Comparison of ENCODE assay signal across 8 mouse cellular contexts in the genomic region with DNA sequence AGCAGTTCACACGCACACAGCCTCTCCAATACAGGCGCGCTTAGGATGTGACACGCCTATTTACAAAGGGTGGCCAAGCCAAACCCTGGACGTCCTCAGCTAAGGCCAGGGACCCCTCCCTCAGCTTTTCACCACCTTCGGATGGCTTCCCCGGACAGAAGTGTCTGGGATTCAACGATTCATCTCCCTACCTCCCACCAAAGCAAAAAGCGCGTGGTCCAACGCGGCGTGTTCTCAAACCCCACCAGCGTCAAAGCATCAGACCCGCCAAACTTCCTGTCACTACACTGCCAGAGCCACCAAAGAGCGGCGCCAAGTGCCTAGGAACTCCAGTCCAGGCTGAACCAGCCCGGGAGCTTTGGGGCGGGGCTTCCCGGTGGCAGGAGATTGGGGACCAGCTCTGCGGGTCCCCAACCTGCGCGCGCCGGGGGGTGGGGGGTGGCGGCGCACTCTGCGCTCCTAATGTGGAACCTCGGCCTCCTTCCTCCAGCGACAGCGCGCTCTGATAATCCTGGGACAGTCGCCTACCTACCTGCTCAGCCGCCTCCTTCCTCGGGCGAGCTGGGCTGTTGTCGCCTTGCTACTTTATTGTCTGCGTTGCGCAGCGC. TPM values are rescaled to one million over a fixed set of nuclear protein-coding genes. Genes with fewer than 3 reads are reported as not detected.
DNase-seq lines count a peak whose midpoint lies in the region; ATAC-seq lines count a peak whose summit lies in the region.

No protein-coding gene starts in this region.

- no peaks in the 10 kb centered on the region for H3K9me3 ChIP-seq in hindbrain, embryonic 12.5 days (replicated peaks)
- H3K9me3 ChIP-seq in stomach, embryonic 14.5 days (ENCODE audit: control insufficient read depth, low read depth, low read length) = no peaks in the 10 kb centered on the region

- H3K27me3 ChIP-seq in hindbrain, embryonic 12.5 days = no peaks in the 10 kb centered on the region
- no peaks in the 10 kb centered on the region; the same call in 1 of the 2 replicates for H3K27me3 ChIP-seq in stomach, embryonic 14.5 days (ENCODE audit: control insufficient read depth, insufficient read depth, low read length)

- peak overlapping the region; percentile 74 for H3K9ac ChIP-seq in hindbrain, embryonic 12.5 days
- H3K9ac ChIP-seq in stomach, embryonic 14.5 days (replicated peaks; ENCODE audit: low read depth, low read length) = peak overlapping the region; percentile 41

- H3K4me3 ChIP-seq in hindbrain, embryonic 12.5 days = peak overlapping the region; percentile 64
- H3K4me3 ChIP-seq in stomach, embryonic 14.5 days (ENCODE audit: low read depth, low read length) = peak overlapping the region; percentile 64

- under 1% methylated on average over 40 of the region's 40 CpGs for WGBS in hindbrain, embryonic 12.5 days
- under 1% methylated on average over 40 of the region's 40 CpGs for WGBS in stomach, embryonic 14.5 days

- peak overlapping the region; percentile 57 for H3K4me2 ChIP-seq in hindbrain, embryonic 12.5 days (replicated peaks)
- H3K4me2 ChIP-seq in stomach, embryonic 14.5 days (replicated peaks; ENCODE audit: low read depth, low read length) = peak overlapping the region; percentile 94

- ATAC-seq in hindbrain, embryonic 12.5 days (ENCODE audit: low FRiP score) = peak; percentile 83
- peak; percentile 75 for ATAC-seq in stomach, embryonic 14.5 days (ENCODE audit: insufficient number of reproducible peaks, insufficient read depth, low FRiP score, low read depth)
- no peak for ATAC-seq in megakaryocyte-erythroid progenitor cell, adult 5-6 weeks (replicated peaks; ENCODE audit: low FRiP score, low TSS enrichment, poor library complexity, severe bottlenecking)

- DNase-seq in adrenal gland, adult 2 months = peak; percentile 77
- peak; percentile 79 to 84 for DNase-seq in cerebellum, postnatal 10 days
- DNase-seq in frontal cortex, postnatal 14 days (ENCODE audit: low spot score in 2 of 2) = peak; percentile 7 to 28
- DNase-seq in layer of hippocampus, adult 9-11 months = peak; percentile 49
- peak; percentile 83 for DNase-seq in lung, postnatal 10 days

- H3K27ac ChIP-seq in hindbrain, embryonic 12.5 days = peak overlapping the region; percentile 94
- H3K27ac ChIP-seq in stomach, embryonic 14.5 days (ENCODE audit: low read length) = no peak overlapping the region

- H3K4me1 ChIP-seq in hindbrain, embryonic 12.5 days = peaks cover 35% of the 10 kb centered on the region
- H3K4me1 ChIP-seq in stomach, embryonic 14.5 days (ENCODE audit: control insufficient read depth, insufficient read depth, low read length) = no peaks in the 10 kb centered on the region

- H3K36me3 ChIP-seq in hindbrain, embryonic 12.5 days = no peaks in the 10 kb centered on the region
- H3K36me3 ChIP-seq in stomach, embryonic 14.5 days (ENCODE audit: control insufficient read depth, insufficient read depth, low read length) = no peaks in the 10 kb centered on the region

RNA-seq across cellular contexts. Expression of gene Frmd4b, which starts 0.6 kb away (rescaled TPM):
- 10 to 100 TPM; 16.8 to 22.7 TPM for total RNA-seq in adrenal gland, adult 2 months (2021)
- 4.1 and 4.7 TPM in 2 replicates for polyA plus RNA-seq in adrenal gland, adult 2 months (2012; rRNA removed)
- polyA plus RNA-seq in hindbrain, embryonic 12.5 days (2016; fragmentation: Nextera tagmentation; extraction: Ambion mirVana) = 48.5 and 54.3 TPM in 2 replicates
- 19.7 and 22.2 TPM in 2 replicates for polyA plus RNA-seq in stomach, embryonic 14.5 days (2014; fragmentation: Nextera tagmentation; extraction: Ambion mirVana)
- total RNA-seq in megakaryocyte-erythroid progenitor cell, adult 5-6 weeks (2014; fragmentation: Nextera tagmentation) = 0.33 TPM in 1 of 2 replicates, not detected in the other
- 1.2 and 3.0 TPM in 2 replicates for total RNA-seq in megakaryocyte-erythroid progenitor cell, adult 5-6 weeks (2017)

Comparison
In these comparisons a context has a peak if more than half of its experiments do, and no peak if none do; other contexts are left out.
1. DNase-seq: peak in every context shown above with its lines; median percentile 83 in lung, postnatal 10 days; 82 in cerebellum, postnatal 10 days; 77 in adrenal gland, adult 2 months; 49 in layer of hippocampus, adult 9-11 months; 18 in frontal cortex, postnatal 14 days.